Mouse (Mus musculus): ENCODE measurements around the gene Ipp. TPM values are rescaled to one million over a fixed set of nuclear protein-coding genes. Genes with fewer than 3 reads are reported as not detected.

Gene Ipp
- 10 to 100 TPM; 18.6 to 19.2 TPM for total RNA-seq (2021)

GRCm38 (mm10) chr4:116507425-116508218 is at the start of gene Ipp:
Gene Ipp (plus strand): TSS chr4:116507549.
- DNase-seq: peak; percentile 92 to 95

DNA sequence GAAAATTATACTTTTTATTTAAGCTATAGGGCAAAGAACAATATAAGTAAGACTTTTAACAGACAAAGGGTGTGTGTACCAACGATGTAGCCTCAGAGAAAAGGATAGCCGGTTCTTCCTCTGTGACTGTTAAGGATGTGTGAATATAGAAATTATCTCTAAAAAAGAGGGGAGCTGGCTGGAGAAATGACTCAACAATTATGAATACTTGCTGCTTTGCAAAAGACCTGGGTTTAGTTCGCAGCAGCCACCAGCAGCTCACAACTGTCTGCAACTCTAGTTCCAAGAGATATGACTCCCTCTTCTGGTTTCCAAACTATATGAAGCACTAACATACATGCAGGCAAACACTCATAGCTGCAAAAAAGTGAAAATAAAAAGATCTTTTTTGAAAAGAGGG is 45.4 kb upstream of the Ipp start:
- no peak for DNase-seq

GRCm38 (mm10) chr4:116463231-116464125 is 43.9 kb upstream of the Ipp start:
- peak in 1 of 2 experiments; percentile 35 for DNase-seq

GRCm38 (mm10) chr4:116464126-116464981 is 43.0 kb upstream of the Ipp start, which contains the start of gene Mast2:
Gene Mast2 (minus strand): TSS chr4:116464183.
- peak; percentile 75 to 77 for DNase-seq

- DNase-seq: no peak
Observed at GRCm38 (mm10) chr4:116481322-116481721, 26.0 kb upstream of the Ipp start.

- DNase-seq: no peak
Observed at GRCm38 (mm10) chr4:116483476-116483875, 23.9 kb upstream of the Ipp start.

- DNase-seq: peak in 1 of 2 experiments; percentile 7
Observed at GRCm38 (mm10) chr4:116491119-116491536, 16.2 kb upstream of the Ipp start.

DNA sequence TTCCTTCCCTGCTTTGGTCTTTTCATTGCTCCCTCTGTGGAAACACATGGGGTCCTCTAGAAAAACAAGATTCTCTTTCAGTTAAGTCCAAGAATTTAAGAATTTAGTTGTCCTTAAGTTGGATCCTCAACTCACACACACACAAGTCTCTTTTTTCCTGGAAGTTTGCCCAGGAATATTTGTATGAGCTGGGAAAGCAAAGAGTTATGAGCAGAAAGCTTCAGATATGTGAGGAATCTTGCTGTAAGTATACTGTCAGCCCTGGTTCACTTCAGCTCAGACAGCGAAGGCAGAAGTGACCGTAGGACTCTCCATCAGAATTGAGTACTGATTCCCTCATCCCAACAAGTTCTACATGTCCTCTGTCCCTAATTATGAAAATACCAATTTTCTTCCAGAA is 15.5 kb upstream of the Ipp start:
- DNase-seq: no peak

DNA sequence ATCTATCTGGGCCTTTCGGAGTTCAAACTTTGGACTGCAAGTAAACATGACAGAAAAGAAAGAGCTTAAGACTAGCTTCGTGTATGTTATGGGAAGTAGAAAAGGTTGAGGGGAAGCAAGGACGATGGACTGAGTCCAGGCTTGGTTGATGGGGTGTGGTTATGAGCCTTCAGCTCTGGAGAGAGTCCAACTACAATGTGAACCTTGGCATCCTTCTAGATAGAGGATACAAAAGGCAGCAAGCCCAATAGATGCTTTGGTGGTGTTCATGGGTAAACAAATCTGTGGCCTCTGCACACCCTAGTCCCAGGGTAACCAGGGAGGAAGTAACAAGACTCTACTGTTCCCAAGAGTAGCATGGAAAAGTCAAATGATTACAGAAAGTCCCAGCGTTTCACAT is 14.9 kb upstream of the Ipp start:
- no peak for DNase-seq

GRCm38 (mm10) chr4:116493646-116494045 is 13.7 kb upstream of the Ipp start:
- DNase-seq: no peak

DNA sequence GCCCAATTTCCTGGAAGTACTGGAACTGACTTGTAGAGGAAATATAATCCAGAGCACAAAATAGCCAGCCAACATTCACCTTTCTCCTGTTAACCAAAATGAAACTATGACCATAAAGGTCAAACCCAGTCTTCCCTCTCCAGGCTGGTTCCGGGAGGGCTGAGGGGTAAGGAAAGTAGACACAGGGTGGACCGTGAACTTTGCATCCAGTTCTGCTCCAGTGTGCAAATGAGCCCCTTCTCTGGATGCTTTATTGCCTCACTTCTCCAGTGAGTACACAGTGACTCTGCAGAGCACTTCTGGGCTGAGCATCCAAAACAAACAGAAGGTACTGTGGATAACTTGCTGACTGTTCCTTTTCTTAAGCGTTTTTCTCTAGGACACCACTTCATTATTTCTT is 7.4 kb upstream of the Ipp start:
- no peak for DNase-seq

DNA sequence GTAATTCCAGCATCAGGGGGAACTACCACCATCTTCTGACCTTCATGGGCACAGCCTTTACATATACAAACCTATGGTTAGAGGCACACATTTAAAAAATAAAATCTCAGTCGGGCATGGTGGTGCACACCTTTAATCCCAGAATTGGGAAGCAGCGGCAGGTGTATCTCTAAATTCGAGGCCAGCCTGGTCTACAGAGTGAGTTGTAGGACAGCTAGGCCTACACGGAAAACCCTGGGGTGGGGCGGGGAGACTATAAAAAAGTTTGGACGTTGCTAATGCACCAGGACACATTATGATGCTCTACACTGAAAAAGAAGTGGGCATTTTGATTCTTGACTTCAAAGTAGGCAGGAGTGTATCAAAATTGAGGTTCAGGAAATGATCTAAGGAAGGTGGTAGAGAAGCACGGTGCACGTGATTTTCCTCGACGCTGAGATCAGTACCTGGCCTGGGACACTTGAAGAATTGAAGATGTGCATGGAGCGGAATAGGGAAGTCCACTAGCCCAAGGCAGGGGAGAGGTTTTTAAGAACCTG is 394 bp upstream of the Ipp start:
- DNase-seq: no peak

GRCm38 (mm10) chr4:116531109-116531508 is 23.8 kb downstream of the Ipp start:
- no peak for DNase-seq

DNA sequence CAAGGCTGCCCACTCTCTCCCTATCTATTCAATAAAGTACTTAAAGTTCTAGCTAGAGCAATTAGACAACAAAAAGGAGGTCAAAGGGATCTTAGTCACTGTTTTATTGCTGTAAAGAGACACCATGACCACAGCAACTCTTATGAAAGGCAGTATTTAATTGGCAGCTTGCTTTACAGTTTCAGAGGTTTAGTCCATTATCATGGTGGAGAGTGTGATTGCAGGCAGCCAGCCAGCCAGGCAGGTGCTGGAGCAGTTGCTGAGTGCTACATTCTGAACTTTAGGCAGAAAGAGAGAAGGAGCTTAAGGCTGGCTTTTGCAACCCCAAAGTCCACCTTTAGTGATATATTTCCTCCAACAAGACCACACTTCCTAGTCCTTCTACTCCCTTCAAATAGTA is 29.0 kb downstream of the Ipp start:
- no peak for DNase-seq

DNA sequence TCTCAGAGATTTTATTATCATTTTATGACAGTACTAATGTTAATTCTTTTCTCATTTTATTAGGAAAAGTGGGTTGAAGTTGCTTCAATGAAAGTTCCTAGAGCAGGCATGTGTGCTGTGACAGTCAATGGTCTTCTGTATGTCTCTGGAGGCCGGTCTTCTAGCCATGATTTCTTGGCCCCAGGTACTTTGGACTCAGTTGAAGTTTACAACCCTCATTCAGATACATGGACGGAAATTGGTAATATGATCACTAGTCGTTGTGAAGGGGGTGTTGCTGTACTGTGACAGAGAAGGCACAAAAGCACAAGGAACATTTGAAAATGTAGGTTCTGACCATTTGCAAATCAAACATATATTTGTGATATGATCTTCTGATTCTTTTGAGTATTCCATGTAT is 30.4 kb downstream of the Ipp start:
- DNase-seq: no peak

DNA sequence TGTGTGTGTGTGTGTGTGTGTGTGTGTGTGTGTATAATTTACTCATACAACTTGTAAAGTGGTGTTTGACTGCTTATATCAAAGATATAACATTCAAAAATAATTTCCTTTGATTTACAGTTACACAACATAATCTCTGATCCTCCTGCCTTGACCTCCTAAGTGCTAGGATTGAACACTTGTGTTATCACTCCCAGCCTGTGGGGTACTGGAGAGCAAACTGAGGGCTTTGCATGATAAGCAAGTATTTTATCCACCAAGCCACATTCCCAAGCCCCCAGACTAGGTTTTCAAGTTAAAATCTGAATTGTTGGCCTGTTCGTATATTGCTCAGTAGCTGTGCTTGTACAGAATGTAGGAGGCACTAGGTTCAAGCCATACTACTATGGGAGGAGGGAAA is 43.1 kb downstream of the Ipp start:
- DNase-seq: no peak

DNA sequence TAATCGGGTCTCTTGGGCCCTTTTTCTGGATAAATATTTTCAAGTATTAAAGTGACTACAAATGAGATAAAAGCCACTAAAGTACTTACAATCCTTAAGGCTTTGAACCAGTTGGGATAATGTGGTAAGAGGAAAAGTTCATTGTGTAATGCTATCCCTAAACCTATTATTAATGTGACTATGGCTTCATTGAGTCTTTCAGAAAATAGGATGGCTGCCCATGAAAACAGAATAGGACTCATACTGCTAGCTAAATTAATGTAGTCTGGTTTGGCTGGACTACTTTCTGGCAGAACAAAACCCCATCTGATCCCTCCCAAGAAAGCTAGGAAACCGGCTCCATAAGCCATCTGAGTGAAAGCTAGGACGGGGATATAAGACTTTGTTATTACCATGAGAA is 45.7 kb downstream of the Ipp start:
- DNase-seq: no peak

GRCm38 (mm10) chr4:116555413-116556300 is 48.3 kb downstream of the Ipp start, which contains the start of gene Tmem69:
Gene Tmem69 (minus strand): TSS chr4:116555936.
- peak; percentile 70 to 82 for DNase-seq

DNA sequence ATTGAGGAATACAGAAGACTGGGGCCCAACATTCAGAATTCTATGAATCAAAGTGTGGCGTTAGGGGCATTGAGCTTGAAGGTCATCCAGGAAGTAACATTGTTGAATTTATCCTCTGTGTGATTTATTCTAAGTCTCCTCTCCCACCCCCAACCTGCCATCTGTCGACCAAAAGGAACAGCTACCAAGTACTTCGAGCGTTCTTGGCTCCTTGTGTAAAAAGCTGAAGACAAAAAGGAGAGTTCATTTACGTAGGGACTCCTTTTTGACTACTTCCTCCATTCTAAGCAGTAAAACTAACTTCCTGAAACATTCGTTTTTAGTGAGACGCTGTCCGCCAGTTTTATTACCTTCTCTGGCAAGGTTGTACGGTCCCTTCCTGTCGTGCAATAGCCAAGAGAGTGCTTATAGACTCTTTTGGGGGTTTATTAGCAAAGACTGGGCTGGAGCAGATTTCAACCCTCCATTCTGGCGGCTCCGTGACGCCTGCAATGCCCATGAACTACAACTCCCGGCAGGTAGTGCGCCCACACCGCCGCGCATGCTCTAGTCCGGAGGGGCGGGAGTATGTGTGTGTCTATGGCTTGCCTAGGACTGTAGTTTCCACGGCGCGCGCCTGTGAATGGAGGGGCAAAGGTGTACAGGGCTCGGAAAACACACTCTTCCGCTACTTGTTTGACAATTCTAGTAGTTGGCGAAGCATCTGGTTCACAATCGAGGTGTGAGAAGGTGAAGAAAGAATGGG is 49.4 kb downstream of the Ipp start:
- peak; percentile 92 to 93 for DNase-seq
